Mouse (Mus musculus): ENCODE results near the gene Gm21985.

DNA sequence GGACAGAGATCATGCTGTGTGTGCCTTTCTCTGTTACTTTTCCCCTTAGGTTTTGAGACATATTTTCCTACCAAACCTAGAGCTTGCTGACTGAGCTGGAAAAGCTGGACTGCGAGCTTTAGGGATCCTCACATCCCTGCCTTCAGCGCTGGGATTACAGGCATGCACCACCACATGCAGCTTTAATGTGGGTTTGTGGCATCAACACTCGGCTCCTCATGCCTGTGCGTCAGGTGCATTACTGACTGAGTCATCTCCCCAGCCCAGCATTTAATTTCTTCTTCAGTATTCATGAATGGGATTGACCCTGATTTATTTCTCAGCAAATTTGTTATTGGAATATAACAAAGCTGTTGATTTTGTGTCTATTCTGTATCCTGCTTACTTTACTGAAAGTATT lies 170.2 kb downstream of the Gm21985 start:
- TF ChIP-seq POLR2A (IDR thresholded peaks at IDR 0.05; ENCODE audit: insufficient read length, low read depth) (no peak), TCF12 (IDR thresholded peaks at IDR 0.05; ENCODE audit: insufficient read depth, poor library complexity, severe bottlenecking) (no peak), MYOG (IDR thresholded peaks at IDR 0.05; ENCODE audit: control insufficient read depth in 1 of 3, insufficient read depth in 1 of 3, insufficient read length in 2 of 3, low read depth in 2 of 3) (peak; percentile 8 to 91 (median 71)), REST (IDR thresholded peaks at IDR 0.05; ENCODE audit: insufficient read depth, insufficient read length) (no peak), E2F4 (IDR thresholded peaks at IDR 0.05; ENCODE audit: insufficient read depth) (no peak), SRF (IDR thresholded peaks at IDR 0.05; ENCODE audit: control insufficient read depth, insufficient read length, low read depth) (no peak), CEBPB (IDR thresholded peaks at IDR 0.05; ENCODE audit: insufficient read depth, poor library complexity, severe bottlenecking) (no peak), MYOD1 (IDR thresholded peaks at IDR 0.05; ENCODE audit: control insufficient read depth in 1 of 3, insufficient read length in 2 of 3, low read depth in 2 of 3) (peak in 2 of 3 experiments; percentile 86 to 90), MAX (IDR thresholded peaks at IDR 0.05; ENCODE audit: low read depth) (no peak)

Measured in myocyte (in vitro differentiated cells).